Mouse (Mus musculus) adrenal gland, postnatal 4 days (tissue): ENCODE results near the gene Tmco3. TPM values are rescaled to one million over a fixed set of nuclear protein-coding genes. Genes with fewer than 3 reads are reported as not detected.

Experiments
- DNase-seq, 2 experiments: peaks; one replicate each; pipeline ENCODE4 v3.0.0; 2021 to 2022; ENCODE audit warnings: low spot score in 2 of 2, mixed read lengths in 2 of 2
- long read RNA-seq, 2 experiments: library from polyadenylated mRNA; stranded (forward); transcript quantifications; one replicate each; pipeline ENCODE4 v2.0.0; 2021
- total RNA-seq, 2 experiments: library from RNA; stranded (reverse); gene quantifications; 2 replicates each; pipeline ENCODE4 v1.2.3; 2021

Tmco3 gene
- total RNA-seq: 10 to 100 TPM; 32.0 to 37.0 TPM
- long read RNA-seq, experiment 1, full-length matches to known transcripts: 13 of 31 reads
- long read RNA-seq, experiment 1, partial matches to known transcripts: 4 of 31 reads
- long read RNA-seq, experiment 1, other reads (novel, unspliced or antisense): 14 of 31 reads
- long read RNA-seq, experiment 2, full-length matches to known transcripts: 35 of 97 reads
- long read RNA-seq, experiment 2, partial matches to known transcripts: 10 of 97 reads
- long read RNA-seq, experiment 2, other reads (novel, unspliced or antisense): 52 of 97 reads

GRCm38 (mm10) chr8:13287692-13288623, at the start of gene Tmco3, which contains the start of gene Dcun1d2:
Tmco3 (plus strand) TSS chr8:13288190.
Dcun1d2 (minus strand) TSS chr8:13288131.
- peak; percentile 86 to 89 for DNase-seq

DNA sequence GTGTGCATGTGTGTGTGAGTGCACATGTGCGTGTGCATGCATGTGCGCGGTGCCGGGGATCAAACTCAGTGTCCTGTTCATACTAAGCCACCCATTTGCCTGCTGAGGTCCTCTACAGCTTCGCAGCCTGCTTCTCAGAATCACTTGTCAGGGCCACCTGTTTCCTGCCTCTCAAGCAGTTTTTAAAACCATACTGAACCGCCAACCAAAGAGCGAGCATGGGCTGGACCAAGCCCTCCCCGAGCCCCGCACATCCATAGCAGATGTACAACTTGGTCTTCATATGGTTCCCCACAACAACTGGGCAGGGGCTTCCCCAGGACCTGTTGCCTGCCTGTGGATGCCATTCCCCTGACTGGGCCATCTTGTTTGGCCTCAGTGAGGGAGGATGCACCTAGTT, 47.9 kb upstream of the Tmco3 start:
- no peak for DNase-seq

DNA sequence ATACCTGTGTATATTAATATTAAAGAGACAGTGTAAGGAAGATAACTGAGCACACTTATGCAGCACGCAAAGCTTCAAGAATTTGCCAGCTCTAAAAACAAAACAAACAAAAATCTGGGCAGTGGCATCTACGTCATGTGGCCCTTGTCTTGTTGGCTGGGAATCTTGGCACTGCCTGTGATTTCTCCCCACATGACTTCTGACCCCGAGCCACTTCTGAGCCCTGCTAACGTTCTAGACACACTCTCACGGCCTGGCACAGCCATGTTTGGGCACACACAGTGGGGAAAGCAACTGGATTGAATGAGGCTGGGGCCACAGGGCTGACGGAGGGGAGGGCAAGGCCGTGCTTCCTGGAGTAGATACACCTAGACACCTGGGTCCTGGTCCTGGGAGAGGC, 47.3 kb upstream of the Tmco3 start:
- DNase-seq: no peak

GRCm38 (mm10) chr8:13242985-13243870, 44.8 kb upstream of the Tmco3 start:
- no peak for DNase-seq

DNA sequence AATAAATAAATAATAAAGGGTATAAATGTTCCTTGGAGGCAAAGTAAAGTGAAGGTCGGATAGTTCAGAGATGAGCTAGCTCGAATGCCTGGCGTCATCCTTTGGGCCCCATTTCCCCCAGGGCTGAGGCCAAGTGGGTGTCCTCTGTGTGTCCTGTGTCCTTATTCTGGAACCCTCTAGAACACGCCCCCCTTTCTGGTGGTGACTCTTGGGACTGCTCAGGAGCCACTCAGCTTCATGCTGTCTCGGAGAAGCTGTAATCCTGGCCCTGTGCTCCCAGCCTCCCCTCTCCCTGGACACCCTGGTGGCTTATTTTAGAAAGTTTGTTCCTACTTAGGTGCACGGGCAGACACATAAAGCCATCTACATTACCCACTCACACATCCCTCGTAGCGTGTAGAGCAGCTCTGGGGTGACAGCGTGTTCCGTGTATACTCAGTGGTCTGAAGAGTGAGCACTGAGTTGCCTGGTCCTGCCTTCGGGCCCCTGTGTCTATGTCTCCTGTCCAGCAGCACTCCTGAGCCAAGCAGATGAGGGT, 43.6 kb upstream of the Tmco3 start:
- DNase-seq: no peak

DNA sequence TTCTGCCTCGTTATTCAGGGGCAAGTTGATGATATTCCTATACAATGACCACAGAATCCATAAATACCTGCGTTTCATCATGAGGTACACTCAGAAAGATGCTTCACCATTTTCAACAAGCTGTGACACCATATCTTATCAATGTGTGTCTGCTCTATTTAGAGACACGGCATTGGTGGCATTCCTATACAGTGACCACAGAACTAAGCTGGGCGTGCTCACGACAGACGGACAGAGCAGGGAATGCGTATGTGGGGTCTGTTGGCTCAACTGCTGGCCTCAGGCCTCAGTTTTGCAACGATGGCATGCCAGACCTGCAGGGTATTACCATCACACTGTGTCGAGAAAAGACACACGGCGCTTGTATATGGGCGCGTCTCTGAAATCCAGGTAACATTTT, 35.2 kb upstream of the Tmco3 start:
- no peak for DNase-seq

- no peak for DNase-seq
These were observed 34.6 kb upstream of the Tmco3 start for GRCm38 (mm10) chr8:13253413-13253812.

- peak; percentile 33 to 70 for DNase-seq
These were observed 34.0 kb upstream of the Tmco3 start, which contains the start of gene Adprhl1 for GRCm38 (mm10) chr8:13254019-13254418. Adprhl1 (minus strand) TSS chr8:13254162.

GRCm38 (mm10) chr8:13263376-13263775, 24.6 kb upstream of the Tmco3 start:
- DNase-seq: no peak

- no peak for DNase-seq
These were observed 20.4 kb upstream of the Tmco3 start for GRCm38 (mm10) chr8:13267566-13267965.

GRCm38 (mm10) chr8:13272834-13273233, 15.2 kb upstream of the Tmco3 start:
- DNase-seq: no peak

DNA sequence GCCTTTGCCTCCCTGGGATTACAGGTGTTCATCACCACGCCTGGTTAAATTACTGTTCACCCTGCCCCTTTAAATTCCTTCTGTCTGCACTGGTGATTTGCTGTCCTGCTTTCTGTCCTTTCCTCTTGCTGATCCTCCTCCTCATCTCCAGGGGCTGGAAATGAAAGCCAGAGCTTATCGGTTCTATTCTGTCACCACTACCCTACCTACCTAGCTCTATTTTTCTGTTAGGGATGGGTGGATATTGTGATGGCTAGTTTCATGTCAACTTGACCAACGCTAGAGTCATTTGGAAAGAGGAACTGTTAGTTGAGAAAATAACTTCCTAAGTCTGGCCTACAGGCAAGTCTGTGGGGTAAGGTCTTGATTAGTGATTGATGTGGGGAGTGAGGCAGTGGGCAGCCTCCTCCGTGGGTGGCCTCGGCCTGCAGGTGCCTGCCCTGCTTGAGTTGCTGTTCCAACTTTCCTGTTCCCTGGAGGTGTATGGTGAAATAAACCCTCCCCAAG, 11.0 kb upstream of the Tmco3 start:
- no peak for DNase-seq

DNA sequence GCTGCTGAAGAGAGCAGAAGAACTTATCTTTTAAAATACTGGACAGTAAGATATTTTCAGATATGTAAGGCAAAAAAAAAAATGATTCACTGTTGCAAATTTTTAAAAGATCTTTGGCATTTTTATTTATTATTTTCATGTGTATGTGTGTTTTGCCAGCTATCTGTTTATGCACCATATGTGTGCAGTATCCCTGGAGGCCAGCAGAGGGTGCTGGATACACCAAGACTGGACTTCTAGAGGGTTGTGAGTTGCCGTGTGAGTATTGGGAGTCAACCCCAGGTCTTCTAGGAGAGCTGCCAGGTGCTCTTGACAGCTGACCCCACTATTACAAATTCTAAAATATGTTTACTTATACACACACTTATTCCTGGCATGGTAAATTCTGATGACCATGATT, 4.8 kb upstream of the Tmco3 start:
- no peak for DNase-seq

GRCm38 (mm10) chr8:13287304-13287691, 692 bp upstream of the Tmco3 start:
- DNase-seq: peak; percentile 69 to 77

DNA sequence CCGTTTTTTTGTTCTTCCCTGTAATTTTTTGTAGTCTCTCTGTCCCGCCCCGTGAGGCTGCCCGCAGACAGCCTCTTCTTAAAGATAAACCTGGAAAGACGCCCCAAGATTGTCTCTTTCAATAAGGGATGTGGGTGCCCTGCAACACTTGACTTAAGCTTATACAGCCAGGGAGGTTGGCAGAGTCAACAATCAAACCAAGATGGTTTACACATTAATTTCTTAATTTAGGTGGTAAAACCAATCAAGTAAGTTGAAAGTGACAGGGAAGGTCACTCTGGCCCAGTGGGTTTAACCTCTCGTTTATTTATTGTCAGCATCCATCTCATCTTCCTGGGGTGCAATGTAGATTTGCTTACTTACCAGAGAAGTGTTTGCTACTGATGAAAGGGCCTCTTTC, 656 bp downstream of the Tmco3 start:
- no peak for DNase-seq

DNA sequence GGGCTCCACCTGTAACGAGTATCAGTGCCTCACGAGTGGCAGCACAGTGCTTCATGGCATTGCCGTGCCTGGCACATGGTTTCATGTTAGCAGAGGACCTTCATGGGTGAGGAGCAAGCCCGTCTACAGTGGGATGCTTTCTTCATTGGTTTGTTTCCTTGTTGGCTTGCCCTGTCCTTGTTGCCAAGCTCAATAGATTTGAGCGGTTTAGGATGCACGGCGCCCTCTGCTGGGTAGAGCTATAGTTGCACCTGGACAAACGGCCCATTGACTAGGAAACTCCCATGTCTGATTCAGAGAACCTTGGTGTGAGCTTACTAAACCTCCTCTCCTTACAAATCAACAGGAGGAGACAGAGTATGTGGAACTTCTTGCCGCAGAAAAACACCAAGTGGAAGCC, 4.4 kb downstream of the Tmco3 start:
- peak; percentile 50 to 72 for DNase-seq

DNA sequence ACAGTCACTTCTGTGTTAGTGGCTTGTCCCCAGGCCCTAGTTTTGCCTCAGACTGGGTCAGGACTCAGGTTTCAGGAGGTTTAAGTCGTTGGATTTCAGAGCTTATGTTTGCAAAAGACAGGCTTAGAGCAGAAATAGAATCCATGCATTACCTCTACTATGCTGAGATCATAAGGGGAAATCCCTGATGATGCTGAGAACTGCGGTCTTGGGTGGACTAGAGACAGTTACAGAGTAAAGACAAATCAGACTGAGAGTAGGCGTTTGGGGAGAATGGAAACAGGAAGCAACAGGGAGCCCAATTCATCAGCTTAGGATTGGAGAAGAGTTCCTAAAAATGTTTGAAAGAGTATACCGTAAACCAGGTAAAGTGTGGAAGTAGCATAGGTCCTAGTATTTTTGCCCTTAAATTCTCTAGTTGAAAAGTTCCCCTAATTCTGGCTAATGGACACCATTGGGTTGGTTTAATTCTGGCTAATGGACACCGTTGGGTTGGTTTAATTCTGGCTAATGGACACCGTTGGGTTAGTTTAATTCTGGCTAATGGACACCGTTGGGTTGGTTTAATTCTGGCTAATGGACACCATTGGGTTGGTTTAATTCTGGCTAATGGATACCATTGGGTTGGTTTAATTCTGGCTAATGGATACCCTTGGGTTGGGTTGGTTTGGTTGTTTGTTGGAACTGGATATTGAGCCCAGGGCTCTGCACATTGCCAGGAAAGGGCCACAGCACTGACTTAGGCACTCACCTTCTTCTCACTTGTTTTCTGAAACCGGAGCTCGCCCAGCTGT, 5.9 kb downstream of the Tmco3 start:
- no peak for DNase-seq

DNA sequence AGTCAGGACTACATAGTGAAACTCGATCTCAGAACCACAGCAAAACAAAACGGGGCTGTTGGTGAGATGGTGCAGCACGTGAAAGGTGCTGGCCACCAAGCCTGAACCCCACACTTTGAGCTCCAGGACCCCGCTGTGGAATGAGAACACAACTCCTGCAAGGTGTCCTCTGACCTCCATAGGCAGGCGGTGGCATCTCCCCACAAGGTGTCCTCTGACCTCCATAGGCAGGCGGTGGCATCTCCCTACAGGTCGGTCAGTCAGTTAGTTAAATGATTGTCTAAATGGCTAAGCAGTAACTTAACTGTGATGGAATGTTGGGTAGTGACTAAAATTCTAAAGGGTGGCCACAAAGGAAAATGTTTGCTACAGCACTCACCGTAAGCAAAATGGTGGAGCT, 11.6 kb downstream of the Tmco3 start:
- DNase-seq: no peak

- DNase-seq: no peak
These were observed 13.0 kb downstream of the Tmco3 start for GRCm38 (mm10) chr8:13301036-13301435.

DNA sequence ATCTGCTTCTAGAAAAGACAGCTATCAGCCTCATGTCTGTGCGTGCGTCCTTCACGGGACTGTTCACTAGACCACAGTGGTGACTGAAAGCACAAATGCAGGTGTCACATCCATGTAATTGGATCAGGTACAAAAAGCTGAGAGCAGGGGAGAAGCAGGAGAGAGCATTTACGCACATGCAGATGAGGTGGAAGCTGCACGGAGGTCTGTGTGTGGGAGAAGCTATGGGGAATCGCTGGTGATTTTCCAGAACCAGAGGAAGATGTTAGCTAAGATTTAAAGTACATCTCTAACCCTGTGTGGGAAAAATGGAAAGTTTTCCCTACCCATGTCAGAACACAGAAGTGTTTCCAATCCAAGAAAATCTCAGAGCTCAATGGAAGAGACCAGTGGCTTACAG, 17.5 kb downstream of the Tmco3 start:
- DNase-seq: no peak
